In the genomic region with DNA sequence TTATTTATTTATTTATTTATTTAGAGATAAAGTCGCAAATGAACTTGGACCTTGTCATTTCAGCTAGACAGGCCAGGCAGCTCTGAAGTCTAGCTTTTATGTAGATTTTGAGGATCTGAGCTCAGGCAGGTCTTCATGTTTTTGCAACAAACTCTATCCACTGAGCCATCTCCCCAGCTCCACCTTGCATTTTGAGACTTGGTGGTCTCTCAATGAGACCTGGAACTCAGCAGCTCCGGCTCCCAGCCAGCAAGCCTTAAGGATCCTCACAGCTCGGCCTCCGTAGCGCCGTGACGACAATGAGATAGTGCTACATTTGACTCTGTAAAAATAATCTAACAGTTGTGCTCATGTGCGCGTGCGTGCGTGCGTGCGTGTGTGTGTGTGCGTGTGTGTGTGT, we compare ENCODE assay signal across 28 mouse cellular contexts.
"Had no signal": no experiment of that assay in that cellular context is flagged by ENCODE, and none has a peak within 500 bp of the region (broad histone marks: within the 10 kb centered on the region; RNA-seq: fewer than 3 reads in every experiment).

No protein-coding gene starts in this region.

- H3K4me2 ChIP-seq: embryonic facial prominence, embryonic 12.5 days; embryonic facial prominence, embryonic 13.5 days; embryonic facial prominence, embryonic 15.5 days; forebrain, embryonic 12.5 days; forebrain, embryonic 13.5 days; forebrain, embryonic 15.5 days had no signal

- H3K4me3 ChIP-seq: embryonic facial prominence, embryonic 10.5 days; embryonic facial prominence, embryonic 12.5 days; embryonic facial prominence, embryonic 13.5 days; embryonic facial prominence, embryonic 15.5 days; erythroblast, embryonic 14.5 days; forebrain, embryonic 10.5 days; forebrain, embryonic 12.5 days; forebrain, embryonic 13.5 days; forebrain, embryonic 15.5 days; gastrocnemius, adult 2 months; heart, adult 2 months had no signal

- DNase-seq: cerebellum, adult 2 months; cerebellum, adult 8-10 months; cerebellum, adult 9-10 months; cerebellum, adult 9-11 months; cerebellum, postnatal 10 days; cerebellum, postnatal 14 days; cerebellum, postnatal 25 days; cerebellum, postnatal 36 days; embryo, embryonic 11 days; forebrain, postnatal 0 days; gastrocnemius, adult 2 months; gastrocnemius, postnatal 10 days; gastrocnemius, postnatal 14 days; gastrocnemius, postnatal 25 days; gastrocnemius, postnatal 36 days; heart, adult 18-20 months; heart, adult 2 months had no signal

- H3K9me3 ChIP-seq: embryonic facial prominence, embryonic 10.5 days; embryonic facial prominence, embryonic 12.5 days; embryonic facial prominence, embryonic 13.5 days; embryonic facial prominence, embryonic 15.5 days; forebrain, embryonic 10.5 days; forebrain, embryonic 12.5 days; forebrain, embryonic 13.5 days; forebrain, embryonic 15.5 days had no signal

- H3K27me3 ChIP-seq: embryonic facial prominence, embryonic 12.5 days; embryonic facial prominence, embryonic 13.5 days; embryonic facial prominence, embryonic 15.5 days; forebrain, embryonic 13.5 days; forebrain, embryonic 15.5 days had no signal

- H3K27ac ChIP-seq: embryonic facial prominence, embryonic 10.5 days; embryonic facial prominence, embryonic 12.5 days; embryonic facial prominence, embryonic 13.5 days; embryonic facial prominence, embryonic 15.5 days; forebrain, embryonic 10.5 days; forebrain, embryonic 12.5 days; forebrain, embryonic 13.5 days; forebrain, embryonic 15.5 days; gastrocnemius, adult 2 months; heart, adult 2 months had no signal

- H3K36me3 ChIP-seq: embryonic facial prominence, embryonic 10.5 days; embryonic facial prominence, embryonic 12.5 days; embryonic facial prominence, embryonic 13.5 days; embryonic facial prominence, embryonic 15.5 days; forebrain, embryonic 10.5 days; forebrain, embryonic 12.5 days; forebrain, embryonic 15.5 days had no signal

- H3K9ac ChIP-seq: embryonic facial prominence, embryonic 12.5 days; embryonic facial prominence, embryonic 13.5 days; embryonic facial prominence, embryonic 15.5 days; forebrain, embryonic 12.5 days; forebrain, embryonic 13.5 days; forebrain, embryonic 15.5 days; forebrain, postnatal 0 days had no signal

- ATAC-seq: forebrain, embryonic 13.5 days; forebrain, embryonic 14.5 days; forebrain, embryonic 15.5 days; forebrain, embryonic 16.5 days; forebrain, postnatal 0 days had no signal
